Mouse (Mus musculus): ENCODE measurements around the gene Patj.

DNA sequence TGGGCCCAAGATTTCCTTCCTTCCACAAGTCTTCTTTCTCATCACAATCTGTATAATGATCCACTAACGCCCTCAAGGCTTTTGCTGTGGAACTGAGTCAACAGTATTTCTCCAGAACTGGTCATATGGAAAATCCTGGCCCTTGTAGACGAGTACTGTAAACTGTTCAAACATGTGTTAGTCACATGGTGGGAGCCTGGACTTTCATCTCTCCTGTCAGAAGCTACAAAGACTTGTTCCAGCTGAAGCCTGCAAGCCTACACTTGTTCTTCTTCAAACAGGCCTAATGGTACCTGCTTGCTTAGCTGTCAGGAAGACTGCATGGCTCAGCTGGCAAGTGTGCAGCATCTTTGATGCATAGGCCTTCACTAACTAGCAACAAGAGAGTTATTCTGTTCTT is 264.9 kb downstream of the Patj start:
- TF ChIP-seq CTCF (conservative IDR thresholded peaks at IDR 0.05; ENCODE audit: low read length) (no peak), NANOG (IDR thresholded peaks at IDR 0.05; ENCODE audit: borderline replicate concordance, low read length) (no peak), POU5F1 (IDR thresholded peaks at IDR 0.05; ENCODE audit: borderline replicate concordance, low read length) (no peak)

Data from E14TG2a.4 (cell line).